Mouse (Mus musculus): ENCODE results near the gene Zmym1. TPM values are rescaled to one million over a fixed set of nuclear protein-coding genes. Genes with fewer than 3 reads are reported as not detected.
"Not testable (repeated sequence)": the region's sequence is repeated elsewhere in the genome, so short reads cannot be mapped to it uniquely, and the experiment has no call there.

Zmym1 gene
- polyA plus RNA-seq, 1 experiment from 2014 or later = 18.2 TPM

- H3K4me1 ChIP-seq (ENCODE audit: control insufficient read depth, insufficient read depth, low read length) = peaks cover 14% of the 10 kb centered on the region; the same call in 1 of the 2 replicates
- H3K4me2 ChIP-seq = peak within 1 kb of the TSS; percentile 83
- no peaks in the 10 kb centered on the region for H3K27me3 ChIP-seq (ENCODE audit: control insufficient read depth, insufficient read depth, low read length)
- ATAC-seq (replicated peaks; ENCODE audit: insufficient number of reproducible peaks, low FRiP score, low TSS enrichment) = peak; percentile 96
- under 1% methylated on average over 84 of the region's 87 CpGs for WGBS (ENCODE audit: insufficient replicate concordance)
- peak within 1 kb of the TSS; percentile 99 for H3K9ac ChIP-seq (ENCODE audit: low read depth, low read length)
- H3K4me3 ChIP-seq (ENCODE audit: low read depth, low read length) = peak within 1 kb of the TSS; percentile 99
- peaks cover 12% of the 10 kb centered on the region for H3K36me3 ChIP-seq (ENCODE audit: control insufficient read depth, insufficient read depth, low read length)
- no peaks in the 10 kb centered on the region for H3K9me3 ChIP-seq (replicated peaks; ENCODE audit: control insufficient read depth, low read length)
- peak within 1 kb of the TSS; percentile 91 for H3K27ac ChIP-seq (ENCODE audit: low read depth, low read length)
Measured at GRCm38 (mm10) chr4:127021151-127021945, 39.6 kb downstream of the Zmym1 start, which contains the start of gene Sfpq. Sfpq (plus strand) TSS chr4:127021324.

DNA sequence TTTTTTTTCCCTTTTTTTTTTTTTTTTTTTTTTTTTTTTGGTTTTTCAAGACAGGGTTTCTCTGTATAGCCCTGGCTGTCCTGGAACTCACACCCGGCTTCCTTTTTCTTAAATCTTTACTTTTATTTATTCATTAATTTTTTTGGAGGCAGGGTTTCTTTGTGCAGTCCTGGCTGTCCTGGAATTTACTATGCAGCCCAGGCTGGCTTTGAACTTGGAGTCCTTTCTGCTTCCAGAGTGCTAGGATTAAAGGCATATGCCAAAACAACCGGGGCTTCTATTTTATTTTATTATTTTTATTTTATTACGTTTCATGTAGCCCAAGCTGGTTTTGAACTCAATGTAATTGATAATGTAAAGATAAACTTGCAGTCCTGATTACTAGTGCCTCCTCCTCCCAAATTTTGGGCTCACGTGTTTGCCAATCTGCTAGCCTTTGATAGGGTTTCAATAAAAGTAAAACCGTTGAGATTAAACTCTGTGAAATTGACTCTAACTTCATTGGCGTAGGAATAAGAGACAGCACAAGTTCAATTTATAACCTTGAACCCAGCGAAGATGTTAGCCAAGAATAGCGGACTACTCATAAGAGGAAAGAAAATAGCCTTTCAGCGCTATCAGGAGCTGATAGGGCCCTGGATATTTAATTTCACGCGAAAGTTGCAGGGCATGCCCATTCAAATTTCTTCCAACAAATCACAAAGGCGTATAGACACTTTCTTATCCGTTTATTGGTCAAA, 40.4 kb downstream of the Zmym1 start:
- Histone ChIP-seq H3K36me3 (ENCODE audit: control insufficient read depth, insufficient read depth, low read length) (peaks cover 7% of the 10 kb centered on the region; the same call in 1 of the 2 replicates), H3K4me3 (ENCODE audit: low read depth, low read length) (peak overlapping the region; percentile 99), H3K4me2 (peak overlapping the region; percentile 68), H3K27ac (ENCODE audit: low read depth, low read length) (peak overlapping the region; percentile 22; the same call in 1 of the 2 replicates), H3K4me1 (ENCODE audit: control insufficient read depth, insufficient read depth, low read length) (peaks cover 12% of the 10 kb centered on the region; the same call in 1 of the 2 replicates), H3K9ac (ENCODE audit: low read depth, low read length) (peak overlapping the region; percentile 58; the same call in 1 of the 2 replicates), H3K9me3 (replicated peaks; ENCODE audit: control insufficient read depth, low read length) (no peaks in the 10 kb centered on the region), H3K27me3 (ENCODE audit: control insufficient read depth, insufficient read depth, low read length) (no peaks in the 10 kb centered on the region)
- 12% methylated on average over 13 of the region's 13 CpGs for WGBS (ENCODE audit: insufficient replicate concordance)
- no peak for ATAC-seq (replicated peaks; ENCODE audit: insufficient number of reproducible peaks, low FRiP score, low TSS enrichment)

DNA sequence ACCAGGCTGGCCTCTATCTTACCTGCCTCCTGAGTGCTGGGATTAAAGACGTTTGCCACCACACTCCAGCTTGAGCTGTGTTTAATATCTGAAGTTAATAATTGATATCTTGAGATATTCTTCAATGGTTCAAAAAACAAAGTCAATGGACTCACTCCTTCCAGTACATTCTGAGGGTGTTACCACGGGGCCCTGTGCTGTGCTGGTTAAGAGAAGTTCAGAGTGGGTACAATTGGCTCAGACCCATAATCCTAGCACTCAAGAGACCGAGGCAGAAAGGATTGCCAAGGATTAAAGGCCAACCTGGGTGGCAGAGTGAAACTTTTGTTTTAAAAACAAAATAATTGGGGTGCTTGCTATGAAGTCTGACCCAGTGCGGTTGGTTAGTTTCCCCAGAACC, 44.6 kb downstream of the Zmym1 start:
- WGBS (ENCODE audit: insufficient replicate concordance) = 84% methylated on average over 4 of the region's 4 CpGs
- Histone ChIP-seq H3K4me2 (no peak overlapping the region), H3K27me3 (ENCODE audit: control insufficient read depth, insufficient read depth, low read length) (no peaks in the 10 kb centered on the region), H3K4me1 (ENCODE audit: control insufficient read depth, insufficient read depth, low read length) (no peaks in the 10 kb centered on the region), H3K9me3 (replicated peaks; ENCODE audit: control insufficient read depth, low read length) (no peaks in the 10 kb centered on the region), H3K4me3 (ENCODE audit: low read depth, low read length) (no peak overlapping the region), H3K36me3 (ENCODE audit: control insufficient read depth, insufficient read depth, low read length) (no peaks in the 10 kb centered on the region), H3K27ac (ENCODE audit: low read depth, low read length) (no peak overlapping the region), H3K9ac (ENCODE audit: low read depth, low read length) (no peak overlapping the region)
- no peak for ATAC-seq (replicated peaks; ENCODE audit: insufficient number of reproducible peaks, low FRiP score, low TSS enrichment)

- H3K4me3 ChIP-seq (ENCODE audit: low read depth, low read length); H3K9me3 ChIP-seq (replicated peaks; ENCODE audit: control insufficient read depth, low read length); H3K27ac ChIP-seq (ENCODE audit: low read depth, low read length); H3K4me1 ChIP-seq (ENCODE audit: control insufficient read depth, insufficient read depth, low read length); H3K27me3 ChIP-seq (ENCODE audit: control insufficient read depth, insufficient read depth, low read length); H3K36me3 ChIP-seq (ENCODE audit: control insufficient read depth, insufficient read depth, low read length); H3K9ac ChIP-seq (ENCODE audit: low read depth, low read length): not testable (repeated sequence)
- peak; percentile 80 for ATAC-seq (replicated peaks; ENCODE audit: insufficient number of reproducible peaks, low FRiP score, low TSS enrichment)
- peak overlapping the region; percentile 34 for H3K4me2 ChIP-seq
- WGBS (ENCODE audit: insufficient replicate concordance) = 14% methylated on average over 14 of the region's 26 CpGs
Measured at GRCm38 (mm10) chr4:127015294-127015993, 45.5 kb downstream of the Zmym1 start.

- Histone ChIP-seq H3K9ac (ENCODE audit: low read depth, low read length) (peak overlapping the region; percentile 44), H3K27me3 (ENCODE audit: control insufficient read depth, insufficient read depth, low read length) (no peaks in the 10 kb centered on the region), H3K36me3 (ENCODE audit: control insufficient read depth, insufficient read depth, low read length) (no peaks in the 10 kb centered on the region), H3K4me1 (ENCODE audit: control insufficient read depth, insufficient read depth, low read length) (no peaks in the 10 kb centered on the region), H3K4me2 (peak overlapping the region; percentile 66), H3K4me3 (ENCODE audit: low read depth, low read length) (peak overlapping the region; percentile 40), H3K27ac (ENCODE audit: low read depth, low read length) (no peak overlapping the region), H3K9me3 (replicated peaks; ENCODE audit: control insufficient read depth, low read length) (no peaks in the 10 kb centered on the region)
- WGBS (ENCODE audit: insufficient replicate concordance) = 18% methylated on average over 25 of the region's 25 CpGs
- ATAC-seq (replicated peaks; ENCODE audit: insufficient number of reproducible peaks, low FRiP score, low TSS enrichment) = no peak
Measured at GRCm38 (mm10) chr4:127005113-127005936, 55.6 kb downstream of the Zmym1 start.

DNA sequence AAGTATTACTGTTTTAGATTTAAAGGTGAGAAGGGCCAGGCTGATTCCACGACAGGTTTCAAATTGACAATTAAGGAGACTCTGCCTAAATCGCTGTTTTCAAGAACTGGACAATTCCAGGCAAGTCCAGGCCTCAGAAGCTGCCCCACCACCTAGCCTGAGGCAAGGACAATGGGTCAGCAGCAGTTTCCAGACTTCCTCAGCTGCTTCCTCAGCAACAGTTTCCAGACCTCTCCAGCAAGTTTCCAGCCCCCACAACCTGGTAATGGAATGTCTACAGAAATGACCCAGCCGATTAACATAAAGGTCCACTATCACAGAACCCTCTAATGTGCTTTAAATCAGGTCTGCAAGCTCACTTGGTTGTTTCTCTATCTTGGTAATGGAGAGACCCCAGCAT, 56.6 kb downstream of the Zmym1 start:
- H3K36me3 ChIP-seq (ENCODE audit: control insufficient read depth, insufficient read depth, low read length) = no peaks in the 10 kb centered on the region
- no peak overlapping the region for H3K4me2 ChIP-seq
- no peak for ATAC-seq (replicated peaks; ENCODE audit: insufficient number of reproducible peaks, low FRiP score, low TSS enrichment)
- no peaks in the 10 kb centered on the region for H3K27me3 ChIP-seq (ENCODE audit: control insufficient read depth, insufficient read depth, low read length)
- no peaks in the 10 kb centered on the region for H3K9me3 ChIP-seq (replicated peaks; ENCODE audit: control insufficient read depth, low read length)
- 80% methylated on average over 3 of the region's 3 CpGs for WGBS (ENCODE audit: insufficient replicate concordance)
- no peak overlapping the region for H3K4me3 ChIP-seq (ENCODE audit: low read depth, low read length)
- H3K4me1 ChIP-seq (ENCODE audit: control insufficient read depth, insufficient read depth, low read length) = no peaks in the 10 kb centered on the region
- H3K27ac ChIP-seq (ENCODE audit: low read depth, low read length) = no peak overlapping the region
- H3K9ac ChIP-seq (ENCODE audit: low read depth, low read length) = no peak overlapping the region

DNA sequence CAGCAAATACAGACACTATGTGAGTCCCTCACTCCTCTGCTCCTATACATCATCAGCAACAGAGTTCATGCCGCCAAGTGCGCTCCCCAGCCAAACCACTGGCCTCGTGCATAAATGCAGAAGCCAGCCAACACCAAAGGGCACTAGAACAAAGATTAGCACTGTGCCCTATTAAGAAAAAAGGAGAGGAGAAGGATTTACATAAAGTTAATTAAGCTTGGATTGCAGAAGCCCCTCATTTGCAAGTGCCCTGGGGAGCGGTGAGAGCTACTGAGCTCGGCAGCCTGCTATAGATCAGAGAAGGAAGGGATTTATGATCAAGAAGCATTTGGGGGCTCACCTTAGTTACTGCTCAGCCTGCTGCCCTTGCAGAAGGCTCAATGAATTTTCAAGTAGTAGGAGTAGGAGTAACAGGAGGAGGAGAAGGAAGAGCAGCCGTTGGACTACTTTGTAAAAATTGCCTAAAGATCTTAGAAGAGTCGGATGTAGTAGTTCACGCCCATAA, 60.3 kb downstream of the Zmym1 start:
- H3K9me3 ChIP-seq (replicated peaks; ENCODE audit: control insufficient read depth, low read length) = no peaks in the 10 kb centered on the region
- no peak overlapping the region for H3K4me3 ChIP-seq (ENCODE audit: low read depth, low read length)
- no peak for ATAC-seq (replicated peaks; ENCODE audit: insufficient number of reproducible peaks, low FRiP score, low TSS enrichment)
- no peak overlapping the region for H3K27ac ChIP-seq (ENCODE audit: low read depth, low read length)
- H3K4me2 ChIP-seq = no peak overlapping the region
- 38% methylated on average over 8 of the region's 8 CpGs for WGBS (ENCODE audit: insufficient replicate concordance)
- H3K36me3 ChIP-seq (ENCODE audit: control insufficient read depth, insufficient read depth, low read length) = no peaks in the 10 kb centered on the region
- H3K4me1 ChIP-seq (ENCODE audit: control insufficient read depth, insufficient read depth, low read length) = no peaks in the 10 kb centered on the region
- no peak overlapping the region for H3K9ac ChIP-seq (ENCODE audit: low read depth, low read length)
- H3K27me3 ChIP-seq (ENCODE audit: control insufficient read depth, insufficient read depth, low read length) = no peaks in the 10 kb centered on the region

DNA sequence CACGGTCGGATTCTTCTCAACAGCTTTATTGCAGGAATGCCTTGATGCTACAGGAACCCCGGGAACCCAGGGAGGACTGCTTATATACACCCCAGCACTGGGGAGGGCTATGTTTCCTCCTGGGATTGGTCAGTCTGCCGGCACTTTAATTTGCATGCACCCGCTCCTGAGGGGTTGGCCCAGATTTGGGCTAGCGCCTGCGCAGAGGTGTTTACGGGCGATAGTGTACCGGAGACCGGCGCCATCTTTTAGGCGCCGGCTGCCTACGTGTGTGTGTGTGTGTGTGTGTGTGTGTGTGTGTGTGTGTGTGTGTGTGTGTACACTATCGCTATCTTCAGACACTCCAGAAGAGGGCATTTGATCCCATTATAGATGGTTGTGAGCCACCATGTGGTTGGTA, 61.6 kb downstream of the Zmym1 start:
- H3K27me3 ChIP-seq (ENCODE audit: control insufficient read depth, insufficient read depth, low read length); H3K9ac ChIP-seq (ENCODE audit: low read depth, low read length); H3K4me2 ChIP-seq; H3K4me1 ChIP-seq (ENCODE audit: control insufficient read depth, insufficient read depth, low read length); H3K36me3 ChIP-seq (ENCODE audit: control insufficient read depth, insufficient read depth, low read length); ATAC-seq (replicated peaks; ENCODE audit: insufficient number of reproducible peaks, low FRiP score, low TSS enrichment); H3K9me3 ChIP-seq (replicated peaks; ENCODE audit: control insufficient read depth, low read length); H3K4me3 ChIP-seq (ENCODE audit: low read depth, low read length); H3K27ac ChIP-seq (ENCODE audit: low read depth, low read length): not testable (repeated sequence)
- 92% methylated on average over 16 of the region's 16 CpGs for WGBS (ENCODE audit: insufficient replicate concordance)

Measured in heart, embryonic 11.5 days (tissue).